Mouse (Mus musculus) limb, embryonic 15.5 days (tissue): Measurements from ENCODE around the gene Mast3. TPM values are rescaled to one million over a fixed set of nuclear protein-coding genes. Genes with fewer than 3 reads are reported as not detected.

Experiments used
- ATAC-seq: fragments of 200-750 bp; cut with Nextera tagmentation; 2 replicates; pipeline ENCODE4 v1.8.0; 2017; ENCODE audit warnings: low read depth, moderate TSS enrichment; ENCODE audit not compliant: insufficient number of reproducible peaks, low FRiP score, low TSS enrichment
- H3K27ac ChIP-seq: fragments of 300-500 bp; sonication (generic); 2 replicates; pipeline ENCODE4 v1.5.1; 2015; ENCODE audit warnings: moderate library complexity, mild to moderate bottlenecking, inconsistent platforms
- H3K27me3 ChIP-seq: fragments of 300-500 bp; sonication (generic); 2 replicates; pipeline ENCODE4 v1.6.1; 2015; ENCODE audit warnings: inconsistent platforms
- H3K36me3 ChIP-seq: fragments of 300-500 bp; sonication (generic); 2 replicates; pipeline ENCODE4 v1.6.1; 2015; ENCODE audit warnings: inconsistent platforms
- H3K4me1 ChIP-seq: fragments of 300-500 bp; sonication (generic); 2 replicates; pipeline ENCODE4 v1.6.1; 2015; ENCODE audit warnings: inconsistent platforms
- H3K4me2 ChIP-seq: fragments of 300-500 bp; sonication (generic); 2 replicates; pipeline ENCODE4 v1.6.1; 2015; ENCODE audit warnings: mild to moderate bottlenecking, inconsistent platforms
- H3K4me3 ChIP-seq: fragments of 300-500 bp; sonication (generic); 2 replicates; pipeline ENCODE4 v1.5.1; 2015; ENCODE audit warnings: mild to moderate bottlenecking, inconsistent platforms
- H3K9ac ChIP-seq: fragments of 300-500 bp; sonication (generic); 2 replicates; pipeline ENCODE4 v1.6.1; 2015; ENCODE audit warnings: inconsistent platforms
- H3K9me3 ChIP-seq: fragments of 300-500 bp; sonication (generic); 2 replicates; pipeline ENCODE4 v1.6.1; 2016; ENCODE audit warnings: inconsistent platforms
- WGBS: fragments of 180-500 bp; shearing (Covaris S2); methylation state at CpG from one replicate; pipeline ENCODE4 v1.1.7; 2015; 5-methylcytosine and 5-hydroxymethylcytosine counted together
- polyA plus RNA-seq: library from polyadenylated mRNA; unstranded; fragments of >200 nt; fragmentation: Nextera tagmentation; extraction: Ambion mirVana; gene quantifications from 2 replicates; pipeline ENCODE4 v1.2.1, GENCODE M21; 2015

The Mast3 gene
- polyA plus RNA-seq, 1 experiment from 2014 or later = 13.8 TPM

DNA sequence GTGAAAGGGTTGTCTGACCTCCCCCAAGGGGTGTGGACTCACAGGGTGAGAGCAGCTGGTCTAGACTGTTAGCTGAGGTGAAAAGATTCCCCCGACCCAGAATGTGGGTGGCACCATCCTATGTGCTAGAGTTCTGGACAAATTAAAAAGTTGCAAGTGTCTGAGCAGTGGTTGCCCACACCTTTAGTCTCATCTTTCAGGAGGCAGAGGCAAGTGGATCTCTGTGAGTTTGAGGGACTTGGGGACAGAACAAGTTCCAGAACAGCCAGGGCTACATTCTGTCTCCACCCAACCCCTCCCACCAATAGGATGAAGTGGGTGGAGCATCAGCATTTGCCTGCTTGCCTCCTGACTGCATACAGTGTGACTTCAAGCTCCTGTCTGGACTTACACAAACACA is 42.7 kb downstream of the Mast3 start:
- no peak overlapping the region for H3K4me2 ChIP-seq
- H3K9me3 ChIP-seq = no peaks in the 10 kb centered on the region
- H3K36me3 ChIP-seq = peaks cover 12% of the 10 kb centered on the region
- 74% methylated on average over 1 of the region's 1 CpGs for WGBS
- no peak for ATAC-seq
- no peak overlapping the region for H3K4me3 ChIP-seq
- no peak overlapping the region for H3K9ac ChIP-seq
- H3K27me3 ChIP-seq = no peaks in the 10 kb centered on the region
- peaks cover 47% of the 10 kb centered on the region for H3K4me1 ChIP-seq
- H3K27ac ChIP-seq = no peak overlapping the region

DNA sequence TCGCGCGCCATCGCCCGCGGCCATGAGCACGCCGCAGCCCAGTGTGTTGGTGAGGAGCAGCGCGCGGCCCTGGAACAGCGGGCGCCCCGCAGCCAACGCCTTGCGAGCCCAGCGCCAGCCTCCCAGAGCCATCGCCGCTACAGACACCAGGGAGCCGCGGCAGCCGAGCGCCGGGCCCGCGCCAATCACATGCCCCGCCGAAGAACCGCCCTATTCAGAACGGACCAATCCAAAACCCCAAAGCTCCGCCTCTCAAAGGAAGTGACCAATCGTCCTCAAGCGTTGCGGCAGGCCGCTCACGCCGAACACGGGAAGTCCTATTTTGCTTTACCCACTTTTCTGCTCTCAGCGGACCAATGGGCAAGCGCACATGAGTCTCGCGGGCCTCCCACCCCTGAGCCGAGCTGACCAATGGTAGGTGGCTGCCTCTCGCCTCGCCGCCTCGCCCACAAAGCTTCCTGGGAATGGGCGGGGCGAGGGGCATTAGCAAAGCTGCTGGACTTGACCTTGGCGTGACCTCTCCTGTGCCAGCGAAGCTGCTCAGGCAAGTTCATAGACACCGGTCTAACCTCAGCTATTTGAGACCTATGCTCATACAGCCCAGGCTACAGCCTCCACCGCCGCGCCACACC is 44.0 kb downstream of the Mast3 start, which contains the start of gene Mpv17l2:
Gene Mpv17l2, minus strand, starts transcription at position 172 of the 632 bp plus-strand sequence.
- ATAC-seq = peak; percentile 93
- peaks cover 24% of the 10 kb centered on the region for H3K36me3 ChIP-seq
- H3K9ac ChIP-seq = peak within 1 kb of the TSS; percentile 70
- H3K4me2 ChIP-seq = peak within 1 kb of the TSS; percentile 96
- WGBS = 1% methylated on average over 53 of the region's 55 CpGs
- H3K9me3 ChIP-seq = no peaks in the 10 kb centered on the region
- no peaks in the 10 kb centered on the region for H3K27me3 ChIP-seq
- H3K4me1 ChIP-seq = peaks cover 42% of the 10 kb centered on the region
- peak within 1 kb of the TSS; percentile 71 for H3K4me3 ChIP-seq
- H3K27ac ChIP-seq = peak within 1 kb of the TSS; percentile 84

DNA sequence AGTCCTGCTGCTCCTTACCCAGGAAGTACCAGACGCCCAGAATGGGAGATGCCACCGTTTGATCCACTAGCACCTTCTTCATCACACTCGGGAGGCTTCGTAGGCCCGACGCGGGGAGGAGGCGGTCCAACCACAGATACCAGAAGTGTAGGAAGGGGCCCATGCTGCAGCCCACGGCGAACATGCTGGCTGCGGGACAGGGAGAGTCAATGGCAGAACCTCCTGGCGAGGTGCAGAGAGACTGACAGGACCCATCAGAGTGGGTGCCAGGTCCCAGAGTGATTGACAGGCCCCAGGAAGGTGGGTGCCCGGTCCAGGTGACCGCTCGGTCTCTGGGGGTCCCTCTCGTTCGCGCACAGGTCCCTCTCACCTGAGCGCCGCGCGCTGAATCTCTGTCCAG is 44.5 kb downstream of the Mast3 start:
- under 1% methylated on average over 22 of the region's 22 CpGs for WGBS
- ATAC-seq = no peak; the same call in 1 of the 2 replicates

GRCm38 (mm10) chr8:70758616-70759561 is 46.0 kb downstream of the Mast3 start:
- Histone ChIP-seq H3K9ac (no peak overlapping the region), H3K4me1 (peaks cover 45% of the 10 kb centered on the region), H3K27ac (peak overlapping the region; percentile 58; the same call in 1 of the 2 replicates), H3K4me3 (no peak overlapping the region), H3K9me3 (no peaks in the 10 kb centered on the region), H3K27me3 (no peaks in the 10 kb centered on the region), H3K36me3 (peaks cover 27% of the 10 kb centered on the region), H3K4me2 (no peak overlapping the region)
- 64% methylated on average over 19 of the region's 19 CpGs for WGBS
- ATAC-seq = no peak

More for the DNA sequence above, 44.5 kb downstream of the Mast3 start:
- Histone ChIP-seq H3K4me2 (peak overlapping the region; percentile 96), H3K27me3 (no peaks in the 10 kb centered on the region), H3K9me3 (no peaks in the 10 kb centered on the region), H3K36me3 (peaks cover 27% of the 10 kb centered on the region), H3K4me1 (peaks cover 43% of the 10 kb centered on the region), H3K27ac (peak overlapping the region; percentile 84), H3K9ac (peak overlapping the region; percentile 70), H3K4me3 (peak overlapping the region; percentile 71)

GRCm38 (mm10) chr8:70758308-70758615 is 46.6 kb downstream of the Mast3 start:
- H3K4me3 ChIP-seq = no peak overlapping the region
- H3K9ac ChIP-seq = no peak overlapping the region
- H3K27ac ChIP-seq = no peak overlapping the region
- no peak overlapping the region for H3K4me2 ChIP-seq
- peaks cover 27% of the 10 kb centered on the region for H3K36me3 ChIP-seq
- no peak for ATAC-seq
- H3K27me3 ChIP-seq = no peaks in the 10 kb centered on the region
- H3K4me1 ChIP-seq = peaks cover 51% of the 10 kb centered on the region
- 78% methylated on average over 7 of the region's 7 CpGs for WGBS
- no peaks in the 10 kb centered on the region for H3K9me3 ChIP-seq

GRCm38 (mm10) chr8:70757523-70758307 is 47.1 kb downstream of the Mast3 start:
- Histone ChIP-seq H3K4me3 (no peak overlapping the region), H3K4me1 (peaks cover 56% of the 10 kb centered on the region), H3K36me3 (peaks cover 27% of the 10 kb centered on the region), H3K27ac (no peak overlapping the region), H3K9ac (no peak overlapping the region), H3K4me2 (no peak overlapping the region), H3K9me3 (no peaks in the 10 kb centered on the region), H3K27me3 (no peaks in the 10 kb centered on the region)
- WGBS = 74% methylated on average over 22 of the region's 22 CpGs
- ATAC-seq = no peak

- no peak for ATAC-seq
- H3K4me3 ChIP-seq = no peak overlapping the region
- no peaks in the 10 kb centered on the region for H3K27me3 ChIP-seq
- no peak overlapping the region for H3K4me2 ChIP-seq
- 92% methylated on average over 6 of the region's 6 CpGs for WGBS
- no peaks in the 10 kb centered on the region for H3K9me3 ChIP-seq
- peaks cover 60% of the 10 kb centered on the region for H3K4me1 ChIP-seq
- no peak overlapping the region for H3K9ac ChIP-seq
- no peak overlapping the region for H3K27ac ChIP-seq
- H3K36me3 ChIP-seq = peaks cover 27% of the 10 kb centered on the region
Measured at GRCm38 (mm10) chr8:70756476-70757040, 48.3 kb downstream of the Mast3 start.

DNA sequence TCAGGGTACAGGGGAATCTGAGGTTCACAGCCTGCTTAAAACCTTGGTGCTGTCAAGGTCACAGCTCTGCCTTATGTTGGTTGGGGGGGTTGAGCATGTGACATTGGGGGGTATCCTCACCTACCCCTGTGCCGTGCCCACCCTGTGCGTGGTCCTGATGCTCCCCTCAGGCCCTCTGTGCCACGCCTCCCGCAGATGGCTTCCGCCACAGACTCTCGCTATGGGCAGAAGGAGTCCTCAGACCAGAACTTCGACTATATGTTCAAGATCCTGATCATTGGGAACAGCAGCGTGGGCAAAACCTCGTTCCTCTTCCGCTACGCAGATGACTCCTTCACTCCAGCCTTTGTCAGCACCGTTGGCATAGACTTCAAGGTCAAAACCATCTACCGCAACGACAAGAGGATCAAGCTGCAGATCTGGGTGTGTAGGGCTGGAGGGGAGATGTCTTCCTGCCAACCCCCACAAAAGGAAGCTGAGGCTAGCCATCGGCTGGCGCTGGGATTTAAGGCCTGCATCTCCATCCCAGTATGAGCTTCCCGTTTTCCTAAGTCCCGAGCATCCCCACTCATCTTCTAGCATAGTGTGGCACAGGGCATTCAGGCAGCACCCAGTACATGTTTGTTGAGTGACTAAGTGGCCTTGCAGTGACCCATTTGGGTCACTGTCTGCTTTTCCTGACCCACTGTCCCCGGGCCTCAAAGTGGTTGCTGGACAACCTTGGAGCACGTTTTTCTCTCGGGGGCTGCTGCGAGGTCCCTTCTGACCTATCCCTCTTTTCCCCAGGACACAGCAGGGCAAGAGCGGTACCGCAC is 49.0 kb downstream of the Mast3 start:
- Histone ChIP-seq H3K9ac (no peak overlapping the region), H3K36me3 (peaks cover 27% of the 10 kb centered on the region), H3K4me2 (peak overlapping the region; percentile 91), H3K4me3 (peak overlapping the region; percentile 74), H3K9me3 (no peaks in the 10 kb centered on the region), H3K27ac (no peak overlapping the region), H3K4me1 (peaks cover 55% of the 10 kb centered on the region), H3K27me3 (no peaks in the 10 kb centered on the region)
- ATAC-seq = no peak
- WGBS = 83% methylated on average over 24 of the region's 24 CpGs

DNA sequence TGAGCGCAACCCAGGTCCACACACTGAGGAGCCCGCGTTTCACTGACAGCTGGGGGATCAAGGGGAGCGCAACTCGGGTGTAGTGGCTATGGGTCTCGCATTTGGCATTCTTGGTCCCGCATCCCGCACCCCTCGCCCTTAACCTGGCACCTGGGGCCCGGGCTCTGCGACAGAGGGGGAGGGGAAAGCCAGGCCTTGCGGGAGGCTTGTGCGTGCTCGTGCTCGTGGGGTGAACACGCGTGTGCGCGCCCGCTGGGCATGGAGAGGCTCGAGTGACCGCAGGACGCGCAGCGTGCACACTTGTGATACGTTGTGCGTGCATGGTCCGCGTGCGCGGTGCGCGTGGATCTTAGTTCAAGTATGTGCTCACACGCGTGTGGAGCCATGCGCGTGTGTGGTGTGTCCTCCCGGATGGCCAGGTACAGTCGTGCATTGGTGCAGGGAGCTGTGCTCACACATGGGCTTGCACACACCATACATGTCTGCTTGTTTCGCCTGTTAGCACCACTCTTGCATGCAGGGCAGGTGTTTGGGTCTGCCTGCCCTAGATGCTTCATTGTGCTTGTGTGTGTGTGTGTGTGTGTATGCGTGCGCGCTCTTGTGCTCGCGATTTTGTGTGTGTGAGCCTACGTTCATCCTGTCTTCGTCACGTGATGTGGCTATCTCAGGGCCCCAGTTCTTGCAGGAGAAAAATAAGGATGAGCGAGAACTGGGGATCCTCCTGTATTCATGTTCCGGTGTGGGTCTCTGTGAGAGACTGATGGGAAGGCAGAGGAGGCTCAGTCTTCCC is 49.8 kb downstream of the Mast3 start:
- WGBS = 14% methylated on average over 50 of the region's 50 CpGs
- H3K4me3 ChIP-seq = peak overlapping the region; percentile 74
- H3K9ac ChIP-seq = peak overlapping the region; percentile 90
- H3K27me3 ChIP-seq = no peaks in the 10 kb centered on the region
- peak overlapping the region; percentile 84 for H3K27ac ChIP-seq
- peak overlapping the region; percentile 91 for H3K4me2 ChIP-seq
- peaks cover 27% of the 10 kb centered on the region for H3K36me3 ChIP-seq
- no peaks in the 10 kb centered on the region for H3K9me3 ChIP-seq
- no peak for ATAC-seq
- peaks cover 48% of the 10 kb centered on the region for H3K4me1 ChIP-seq

- Histone ChIP-seq H3K9ac (peak within 1 kb of the TSS; percentile 90), H3K9me3 (no peaks in the 10 kb centered on the region), H3K36me3 (peaks cover 27% of the 10 kb centered on the region), H3K27me3 (no peaks in the 10 kb centered on the region), H3K4me2 (peak within 1 kb of the TSS; percentile 91), H3K27ac (peak within 1 kb of the TSS; percentile 86), H3K4me3 (peak within 1 kb of the TSS; percentile 74), H3K4me1 (peaks cover 40% of the 10 kb centered on the region)
- ATAC-seq = peak; percentile 97
- 8% methylated on average over 37 of the region's 37 CpGs for WGBS
Measured at GRCm38 (mm10) chr8:70754043-70754870, 50.6 kb downstream of the Mast3 start, which contains the start of gene Rab3a. Rab3a (plus strand) TSS chr8:70754679.
